Mouse (Mus musculus) kidney, adult 2 months (tissue): Measurements from ENCODE around the gene Pdia6. TPM values are rescaled to one million over a fixed set of nuclear protein-coding genes. Genes with fewer than 3 reads are reported as not detected.

Source experiments
- DNase-seq: peaks from one replicate; pipeline ENCODE4 v3.0.0; 2021
- H3K27ac ChIP-seq: fragments of 200-500 bp; 2 replicates; pipeline ENCODE4 v1.5.1; 2012; ENCODE audit warnings: low read depth, low read length, control low read depth, inconsistent platforms; ENCODE audit not compliant: insufficient read depth
- H3K27me3 ChIP-seq: fragments of 200-500 bp; replicated peaks from 2 replicates; pipeline ENCODE4 v1.6.1; 2012; ENCODE audit warnings: mild to moderate bottlenecking, moderate library complexity, low read length, inconsistent platforms; ENCODE audit not compliant: control insufficient read depth, insufficient read depth
- H3K36me3 ChIP-seq: fragments of 200-500 bp; 2 replicates; pipeline ENCODE4 v1.6.1; 2012; ENCODE audit warnings: mild to moderate bottlenecking, moderate library complexity, low read length, inconsistent platforms; ENCODE audit not compliant: control insufficient read depth, insufficient read depth
- H3K4me1 ChIP-seq: fragments of 200-500 bp; 2 replicates; pipeline ENCODE4 v1.6.1; 2011; ENCODE audit warnings: low read length; ENCODE audit not compliant: control insufficient read depth, insufficient read depth
- H3K4me3 ChIP-seq: fragments of 200-500 bp; 2 replicates; pipeline ENCODE4 v1.5.1; 2011; ENCODE audit warnings: mild to moderate bottlenecking, low read depth, low read length, control low read depth; ENCODE audit not compliant: insufficient read depth
- CTCF ChIP-seq: fragments of 200-500 bp; conservative IDR thresholded peaks from 2 replicates; pipeline ENCODE4 v1.5.1; 2011; ENCODE audit warnings: low read depth, mild to moderate bottlenecking, control low read depth, low read length, moderate library complexity, mixed read lengths; ENCODE audit not compliant: insufficient read depth, insufficient read length
- POLR2A ChIP-seq: fragments of 200-500 bp; IDR thresholded peaks from one replicate; pipeline ENCODE4 v1.6.1; 2011; ENCODE audit warnings: low read depth, low read length, control low read depth
- WGBS: fragments of 180-500 bp; shearing (Covaris S2); methylation state at CpG from one replicate; pipeline ENCODE4 v1.1.7; 2018; 5-methylcytosine and 5-hydroxymethylcytosine counted together
- polyA plus RNA-seq: library from polyadenylated mRNA; depleted of rRNA; stranded (reverse); fragments of >200 nt; gene quantifications from 2 replicates; pipeline ENCODE4 v1.2.3, GENCODE M21; 2012

Gene Pdia6
- polyA plus RNA-seq, 1 experiment, result 70.7 TPM

DNA sequence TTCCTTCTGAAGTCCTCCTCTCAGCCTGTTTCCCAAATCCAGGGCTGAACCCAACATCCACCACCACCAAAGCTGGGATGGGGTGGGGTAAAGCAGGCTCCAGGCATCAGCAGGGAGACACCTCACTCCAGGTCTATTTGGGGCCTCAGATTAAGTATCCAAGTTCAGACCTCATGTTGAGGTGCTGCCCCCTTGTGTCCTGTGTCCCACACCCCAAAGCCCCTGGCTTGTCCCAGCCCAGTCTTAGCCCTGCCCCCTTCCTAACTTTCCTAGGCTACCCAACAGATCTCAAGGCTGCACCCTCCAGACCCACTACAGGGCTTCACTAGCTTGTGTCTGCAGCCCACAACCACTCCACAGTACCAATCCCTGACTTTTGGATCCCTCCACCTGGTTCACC, 24.3 kb upstream of the Pdia6 start:
- H3K36me3 ChIP-seq, result no peaks in the 10 kb centered on the region
- no peaks in the 10 kb centered on the region for H3K4me1 ChIP-seq
- DNase-seq, result no peak
- TF ChIP-seq CTCF (no peak), POLR2A (no peak)
- H3K27me3 ChIP-seq, result no peaks in the 10 kb centered on the region
- no peak overlapping the region for H3K27ac ChIP-seq
- no peak overlapping the region for H3K4me3 ChIP-seq

DNA sequence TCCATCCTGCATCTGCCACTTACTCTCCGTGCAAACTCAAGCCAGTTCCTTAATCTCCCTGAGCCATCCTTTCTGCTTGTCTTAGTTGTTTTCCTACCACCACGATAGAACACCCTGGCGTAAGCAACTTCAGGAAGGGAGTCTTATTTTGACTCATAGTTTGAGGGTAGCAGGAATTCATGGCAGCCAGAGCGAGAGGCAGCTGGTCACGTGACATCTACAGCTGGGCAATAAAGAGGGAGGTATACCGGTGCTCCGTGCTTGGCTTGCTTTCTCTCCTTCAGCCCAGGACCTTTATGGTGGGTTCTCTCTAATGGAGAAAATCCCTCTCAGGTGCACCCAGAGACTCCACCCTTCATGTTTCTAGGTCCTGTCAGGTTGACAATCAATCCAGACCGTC, 15.4 kb upstream of the Pdia6 start:
- 44% methylated on average over 8 of the region's 8 CpGs for WGBS
- Histone ChIP-seq H3K27me3 (no peaks in the 10 kb centered on the region), H3K4me3 (no peak overlapping the region), H3K4me1 (no peaks in the 10 kb centered on the region), H3K27ac (no peak overlapping the region), H3K36me3 (no peaks in the 10 kb centered on the region)
- TF ChIP-seq CTCF, result no peak
- no peak for TF ChIP-seq POLR2A
- no peak for DNase-seq

DNA sequence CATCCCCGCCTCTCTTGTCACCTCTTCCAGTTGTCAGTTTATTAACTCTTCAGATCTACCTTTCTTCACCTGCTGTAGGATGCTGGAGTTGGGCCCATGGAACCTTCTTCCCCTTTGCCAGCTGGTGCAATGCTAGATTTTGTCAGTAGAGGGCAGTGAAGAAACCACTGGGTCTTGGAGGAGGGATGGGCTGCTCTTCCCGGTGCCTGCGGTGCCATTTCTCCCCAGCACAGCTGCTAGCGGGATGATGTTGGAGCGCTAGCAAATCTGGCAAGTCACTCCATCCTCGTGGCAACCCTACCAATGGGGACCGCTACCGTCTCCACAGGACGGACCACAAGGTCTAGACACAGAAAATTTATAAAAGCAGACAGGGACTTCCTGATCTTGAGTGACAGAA, 13.3 kb upstream of the Pdia6 start:
- H3K27ac ChIP-seq, result no peak overlapping the region
- no peak overlapping the region for H3K4me3 ChIP-seq
- DNase-seq, result peak; percentile 59
- WGBS, result 14% methylated on average over 9 of the region's 9 CpGs
- H3K36me3 ChIP-seq, result no peaks in the 10 kb centered on the region
- TF ChIP-seq POLR2A (no peak), CTCF (peak; percentile 77)
- no peaks in the 10 kb centered on the region for H3K27me3 ChIP-seq
- H3K4me1 ChIP-seq, result no peaks in the 10 kb centered on the region

DNA sequence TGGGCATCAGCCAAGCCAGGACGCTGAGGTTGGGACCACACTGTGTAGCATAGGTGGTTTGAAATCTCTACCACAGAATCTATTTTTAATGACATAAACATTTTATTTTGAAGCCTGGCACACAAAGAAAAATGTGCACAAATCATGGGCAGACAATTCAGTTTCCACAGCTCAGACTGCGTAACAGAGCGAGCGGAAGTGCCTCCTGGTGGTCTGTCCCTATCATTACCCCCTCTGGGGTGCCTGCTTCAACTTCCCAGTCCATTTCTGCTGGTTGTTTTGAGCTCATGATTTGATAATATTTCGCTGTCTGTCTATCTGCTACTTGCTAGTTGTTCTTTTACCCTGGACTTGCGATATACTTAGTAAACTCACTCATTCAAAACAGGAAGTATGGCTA, 10.7 kb upstream of the Pdia6 start:
- H3K4me3 ChIP-seq, result no peak overlapping the region
- no peak overlapping the region for H3K27ac ChIP-seq
- H3K36me3 ChIP-seq, result no peaks in the 10 kb centered on the region
- H3K27me3 ChIP-seq, result no peaks in the 10 kb centered on the region
- WGBS, result 91% methylated on average over 6 of the region's 6 CpGs
- TF ChIP-seq POLR2A, result no peak
- no peak for TF ChIP-seq CTCF
- no peak for DNase-seq
- H3K4me1 ChIP-seq, result no peaks in the 10 kb centered on the region

DNA sequence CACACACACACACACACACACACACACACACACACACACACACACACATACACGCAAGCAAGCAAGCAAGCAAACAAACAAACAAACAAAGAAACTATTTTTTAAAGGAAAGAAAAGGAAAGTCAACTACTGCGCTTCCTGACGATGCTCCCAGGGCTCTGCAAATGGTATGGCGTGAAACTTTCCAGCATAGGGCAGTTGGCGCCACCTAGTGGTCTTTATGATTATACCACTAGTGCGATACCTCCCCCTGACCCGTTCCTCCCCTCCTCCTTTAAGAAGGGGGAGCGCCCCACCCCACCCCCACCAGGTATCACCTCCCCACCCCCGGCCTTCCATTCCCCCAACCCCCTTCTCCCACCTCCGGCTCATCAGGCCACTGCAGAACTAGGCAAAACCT, 9.4 kb upstream of the Pdia6 start:
- Histone ChIP-seq H3K36me3 (no peaks in the 10 kb centered on the region), H3K27me3 (no peaks in the 10 kb centered on the region), H3K4me3 (no peak overlapping the region), H3K4me1 (no peaks in the 10 kb centered on the region), H3K27ac (no peak overlapping the region)
- peak; percentile 53 for DNase-seq
- TF ChIP-seq CTCF, result peak; percentile 77
- no peak for TF ChIP-seq POLR2A
- 5% methylated on average over 10 of the region's 10 CpGs for WGBS

DNA sequence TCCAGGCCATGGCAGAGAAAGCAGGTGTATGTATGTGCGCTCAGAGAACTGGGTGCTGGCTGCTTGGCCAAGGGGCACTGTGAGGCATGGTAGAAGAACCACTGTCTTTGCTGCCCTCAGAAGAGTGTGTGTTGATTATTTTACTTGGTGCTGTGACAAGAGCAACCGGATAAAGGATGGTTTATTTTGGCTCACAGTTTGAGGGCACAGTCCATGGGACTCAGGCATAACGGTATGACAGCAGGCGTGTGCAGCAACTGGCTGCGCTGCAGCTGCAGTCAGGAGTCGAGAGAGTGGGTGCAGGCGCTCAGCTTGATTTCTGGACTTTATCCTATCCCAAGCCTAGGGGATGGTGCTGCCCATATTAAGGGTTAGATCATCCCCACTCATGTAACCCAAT, 7.9 kb upstream of the Pdia6 start:
- 76% methylated on average over 7 of the region's 7 CpGs for WGBS

DNA sequence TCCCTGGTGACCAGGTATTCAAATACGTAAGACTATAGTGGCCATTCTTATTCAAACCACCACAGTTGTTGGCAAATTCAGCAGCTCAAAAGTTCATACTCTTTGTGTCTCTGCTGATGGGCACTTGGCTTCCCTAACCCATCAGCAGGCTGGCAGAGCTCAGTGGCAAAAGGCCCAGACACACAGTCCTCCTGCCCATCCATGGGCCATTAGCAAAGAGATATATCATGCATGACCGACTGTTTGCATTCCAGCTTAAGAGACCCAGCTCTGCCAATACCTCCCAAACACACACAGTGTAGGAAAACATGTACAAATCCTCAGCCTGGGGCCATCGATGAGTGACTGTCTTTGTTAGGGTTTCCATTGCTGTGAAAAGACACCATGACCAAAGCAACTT, 5.3 kb upstream of the Pdia6 start:
- Histone ChIP-seq H3K27ac (no peak overlapping the region), H3K4me3 (no peak overlapping the region), H3K27me3 (no peaks in the 10 kb centered on the region), H3K4me1 (no peaks in the 10 kb centered on the region), H3K36me3 (no peaks in the 10 kb centered on the region)
- TF ChIP-seq CTCF, result no peak
- TF ChIP-seq POLR2A, result no peak
- 86% methylated on average over 3 of the region's 3 CpGs for WGBS
- DNase-seq, result no peak

More for the DNA sequence above, 7.9 kb upstream of the Pdia6 start:
- no peak overlapping the region for H3K27ac ChIP-seq
- H3K4me3 ChIP-seq, result no peak overlapping the region
- no peaks in the 10 kb centered on the region for H3K4me1 ChIP-seq
- TF ChIP-seq CTCF, result no peak
- no peaks in the 10 kb centered on the region for H3K27me3 ChIP-seq
- no peaks in the 10 kb centered on the region for H3K36me3 ChIP-seq
- peak; percentile 38 for DNase-seq

DNA sequence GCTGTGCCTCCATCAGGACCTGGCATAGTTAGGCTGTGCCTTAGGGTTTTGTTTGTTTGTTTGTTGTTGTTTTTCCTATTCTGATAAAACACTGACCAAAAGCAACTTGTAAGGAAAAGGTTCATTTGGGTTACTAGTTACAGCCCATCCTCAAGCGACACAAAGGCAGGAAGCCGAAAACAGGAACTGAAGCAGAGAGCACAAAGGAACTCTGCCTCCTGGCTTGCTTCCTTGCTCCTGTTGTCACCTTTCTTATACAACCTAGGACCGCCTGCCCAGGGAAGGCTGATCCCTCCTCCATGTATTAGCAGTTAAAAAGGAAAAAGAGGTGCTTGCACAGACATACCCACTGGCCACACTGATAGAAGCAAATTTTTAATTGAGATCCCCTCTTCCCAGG, 2.5 kb upstream of the Pdia6 start:
- no peak for DNase-seq
- Histone ChIP-seq H3K4me3 (no peak overlapping the region), H3K36me3 (no peaks in the 10 kb centered on the region), H3K27me3 (no peaks in the 10 kb centered on the region), H3K27ac (no peak overlapping the region), H3K4me1 (peaks cover 5% of the 10 kb centered on the region; the same call in 1 of the 2 replicates)
- no peak for TF ChIP-seq POLR2A
- no peak for TF ChIP-seq CTCF
- 74% methylated on average over 3 of the region's 3 CpGs for WGBS
